Mouse (Mus musculus) C2C12 (cell line): Measurements from ENCODE around the gene Wwox.

Experiments used
- CTCF ChIP-seq: IDR thresholded peaks from one replicate; pipeline ENCODE4 v1.5.1; 2011; ENCODE audit not compliant: control insufficient read depth, insufficient read depth, insufficient read length
- MYOG ChIP-seq: IDR thresholded peaks from one replicate; pipeline ENCODE4 v1.6.1; 2011; ENCODE audit not compliant: control insufficient read depth, insufficient read length; ENCODE audit errors: extremely low read depth

DNA sequence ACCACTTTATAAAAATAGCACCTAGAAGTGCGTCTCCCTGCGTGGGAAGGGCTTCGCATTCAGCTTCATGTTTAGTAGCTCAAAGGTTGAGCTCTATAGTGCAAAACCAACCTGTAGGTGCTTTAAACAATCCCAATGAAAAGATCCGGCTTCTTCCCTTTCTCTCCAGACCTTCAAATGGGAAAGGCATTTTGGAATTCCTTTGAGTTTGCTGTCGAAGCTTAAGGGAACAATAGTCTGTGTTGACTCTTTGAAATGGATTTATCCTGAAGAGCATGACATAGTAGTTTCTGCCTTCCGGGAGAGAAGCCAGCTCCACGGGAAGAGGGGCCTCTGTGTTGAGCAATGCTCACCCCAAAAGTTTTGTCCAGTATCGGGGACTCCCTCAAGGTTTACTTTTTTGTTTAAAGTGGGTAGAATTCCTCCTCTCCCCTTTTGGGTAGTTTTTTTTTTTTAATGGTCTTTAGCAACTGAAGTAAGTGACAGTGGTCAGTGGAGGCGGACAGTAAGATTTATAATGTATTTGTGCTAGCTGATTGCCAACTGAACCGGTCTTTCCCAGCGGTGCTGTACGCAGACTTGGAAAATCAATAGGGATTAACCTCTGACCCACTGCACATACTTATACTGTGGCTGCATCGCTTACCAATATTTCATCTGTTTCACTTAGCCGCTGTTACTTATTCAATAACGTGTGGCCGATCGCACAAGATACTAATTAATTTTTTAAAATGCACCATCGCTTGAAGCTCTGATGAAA lies 312.1 kb downstream of the Wwox start:
- TF ChIP-seq CTCF (no peak), MYOG (no peak)
